18 mouse cellular contexts compared by ENCODE assay signal in the genomic region with DNA sequence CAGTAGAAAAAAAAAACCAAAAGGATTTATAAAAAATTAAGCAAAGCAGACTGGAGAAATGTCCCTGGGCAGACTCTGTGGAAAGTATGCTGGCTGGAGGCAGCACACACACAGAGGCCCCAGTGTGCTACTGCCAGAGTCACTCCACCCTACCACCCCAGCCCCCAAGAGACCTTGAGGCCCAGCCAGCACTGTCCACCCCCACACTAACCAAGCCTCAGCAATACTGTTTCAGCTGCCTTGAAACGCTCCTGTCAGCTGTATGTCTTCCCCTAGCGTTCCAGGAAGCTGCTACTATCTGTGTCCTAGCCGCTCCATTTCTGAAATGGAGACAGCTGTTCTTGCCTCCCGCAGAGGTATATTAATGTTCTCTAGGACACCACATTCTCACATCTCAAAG. TPM values are rescaled to one million over a fixed set of nuclear protein-coding genes. Genes with fewer than 3 reads are reported as not detected.
A peak's percentile ranks its signal among the peaks of the same experiment; 100 is the strongest.
DNase-seq lines count a peak whose midpoint lies in the region; ATAC-seq and TF ChIP-seq lines count a peak whose summit lies in the region.
"Had no signal": no experiment of that assay in that cellular context is flagged by ENCODE, and none has a peak within 500 bp of the region (broad histone marks: within the 10 kb centered on the region; RNA-seq: fewer than 3 reads in every experiment).

No protein-coding gene starts in this region.

- ATAC-seq in heart, embryonic 16.5 days (replicated peaks; ENCODE audit: extremely low read depth, insufficient read depth, low FRiP score): 0 out of 2 replicates have a peak, but pooled peaks have one; percentile 23
- no peak for ATAC-seq in heart, embryonic 12.5 days (ENCODE audit: insufficient number of reproducible peaks, low FRiP score)
- peak; percentile 54; the same call in 1 of the 2 replicates for ATAC-seq in lung, postnatal 0 days
- ATAC-seq: hindbrain, embryonic 16.5 days had no signal

- TF ChIP-seq CTCF in lung, postnatal 0 days (IDR thresholded peaks at IDR 0.05): no peak

- H3K4me3 ChIP-seq in heart, embryonic 16.5 days (ENCODE audit: low read length): no peak overlapping the region
- no peak overlapping the region for H3K4me3 ChIP-seq in heart, embryonic 12.5 days
- H3K4me3 ChIP-seq in lung, postnatal 0 days (ENCODE audit: low read depth, low read length): no peak overlapping the region
- H3K4me3 ChIP-seq: heart, adult 2 months; liver, embryonic 13.5 days had no signal

- H3K4me1 ChIP-seq in heart, embryonic 16.5 days (ENCODE audit: control insufficient read depth, insufficient read depth, low read length): no peaks in the 10 kb centered on the region
- H3K4me1 ChIP-seq in heart, embryonic 12.5 days (replicated peaks): no peaks in the 10 kb centered on the region
- H3K4me1 ChIP-seq in lung, postnatal 0 days (ENCODE audit: insufficient read depth, low read depth, low read length): no peaks in the 10 kb centered on the region
- H3K4me1 ChIP-seq: liver, embryonic 13.5 days had no signal

- H3K9ac ChIP-seq in heart, embryonic 16.5 days (ENCODE audit: low read length): no peak overlapping the region
- H3K9ac ChIP-seq in heart, embryonic 12.5 days: no peak overlapping the region
- H3K9ac ChIP-seq in lung, postnatal 0 days (replicated peaks; ENCODE audit: low read depth): no peak overlapping the region
- H3K9ac ChIP-seq: liver, embryonic 13.5 days had no signal

- DNase-seq in lung, postnatal 0 days (ENCODE audit: low spot score): no peak
- no peak for DNase-seq in lung, postnatal 14 days
- DNase-seq in adrenal gland, postnatal 25 days: peak; percentile 57
- DNase-seq in skeletal muscle tissue, adult 2 months (ENCODE audit: low read depth, low spot score): peak; percentile 55
- DNase-seq in kidney, postnatal 36 days: no peak
- DNase-seq: cerebellum, adult 9-10 months; heart, adult 2 months; heart, postnatal 4 days; kidney, adult 18-20 months; kidney, postnatal 10 days; left cerebral cortex, postnatal 4 days; liver, embryonic 13.5 days; right cerebral cortex, postnatal 25 days; thymus, postnatal 25 days had no signal

- H3K36me3 ChIP-seq in heart, embryonic 16.5 days (ENCODE audit: control insufficient read depth, insufficient read depth): no peaks in the 10 kb centered on the region
- no peaks in the 10 kb centered on the region for H3K36me3 ChIP-seq in heart, embryonic 12.5 days
- H3K36me3 ChIP-seq in lung, postnatal 0 days (ENCODE audit: insufficient read depth, low read length): no peaks in the 10 kb centered on the region
- H3K36me3 ChIP-seq: liver, embryonic 13.5 days had no signal

- no peaks in the 10 kb centered on the region for H3K27me3 ChIP-seq in heart, embryonic 16.5 days (ENCODE audit: control insufficient read depth, insufficient read depth, low read length)
- no peaks in the 10 kb centered on the region; the same call in 1 of the 2 replicates for H3K27me3 ChIP-seq in heart, embryonic 12.5 days (replicated peaks)
- no peaks in the 10 kb centered on the region for H3K27me3 ChIP-seq in lung, postnatal 0 days (replicated peaks; ENCODE audit: insufficient read depth, low read length)
- H3K27me3 ChIP-seq: liver, embryonic 13.5 days had no signal

- H3K27ac ChIP-seq in heart, embryonic 16.5 days (ENCODE audit: low read length): no peak overlapping the region
- H3K27ac ChIP-seq in heart, embryonic 12.5 days (ENCODE audit: poor library complexity, severe bottlenecking): no peak overlapping the region
- H3K27ac ChIP-seq in lung, postnatal 0 days (ENCODE audit: low read length): no peak overlapping the region
- H3K27ac ChIP-seq: heart, adult 2 months; liver, embryonic 13.5 days; stomach, postnatal 0 days had no signal

- 44% methylated on average over 4 of the region's 4 CpGs for WGBS in heart, embryonic 16.5 days
- 48% methylated on average over 4 of the region's 4 CpGs for WGBS in heart, embryonic 12.5 days
- 52% methylated on average over 4 of the region's 4 CpGs for WGBS in lung, postnatal 0 days

- H3K4me2 ChIP-seq in heart, embryonic 16.5 days (ENCODE audit: low read depth, low read length): no peak overlapping the region
- H3K4me2 ChIP-seq in heart, embryonic 12.5 days: no peak overlapping the region
- H3K4me2 ChIP-seq in lung, postnatal 0 days (replicated peaks; ENCODE audit: low read depth, low read length): no peak overlapping the region
- H3K4me2 ChIP-seq: liver, embryonic 13.5 days had no signal

- H3K9me3 ChIP-seq in heart, embryonic 16.5 days (replicated peaks; ENCODE audit: control insufficient read depth, low read length): no peaks in the 10 kb centered on the region
- no peaks in the 10 kb centered on the region for H3K9me3 ChIP-seq in heart, embryonic 12.5 days (replicated peaks)
- H3K9me3 ChIP-seq in lung, postnatal 0 days (ENCODE audit: low read length): no peaks in the 10 kb centered on the region
- H3K9me3 ChIP-seq: liver, embryonic 13.5 days had no signal

- TF ChIP-seq EP300 in lung, postnatal 0 days (IDR thresholded peaks at IDR 0.05): no peak

RNA-seq across cellular contexts. Expression of a gene that starts 16.2 kb away (rescaled TPM):
- polyA plus RNA-seq in heart, embryonic 16.5 days (2015; fragmentation: Nextera tagmentation; extraction: Ambion mirVana): 507 and 525 TPM in 2 replicates
- 597 and 622 TPM in 2 replicates for polyA plus RNA-seq in heart, embryonic 12.5 days (2016; fragmentation: Nextera tagmentation; extraction: Ambion mirVana)
- polyA plus RNA-seq in lung, postnatal 0 days (2015; fragmentation: Nextera tagmentation; extraction: Ambion mirVana): 492 and 518 TPM in 2 replicates
- 100 and 126 TPM in 2 replicates for total RNA-seq in adrenal gland, postnatal 25 days (2021)

Comparison
In these comparisons a context has a peak if more than half of its experiments do, and no peak if none do; other contexts are left out.
1. DNase-seq: peak in adrenal gland, postnatal 25 days (single experiment) and skeletal muscle tissue, adult 2 months (single experiment); none in lung, postnatal 0 days (single experiment), lung, postnatal 14 days (single experiment) and kidney, postnatal 36 days (0 of 2).